Mouse (Mus musculus): ENCODE measurements around the gene Cyp3a13.

DNA sequence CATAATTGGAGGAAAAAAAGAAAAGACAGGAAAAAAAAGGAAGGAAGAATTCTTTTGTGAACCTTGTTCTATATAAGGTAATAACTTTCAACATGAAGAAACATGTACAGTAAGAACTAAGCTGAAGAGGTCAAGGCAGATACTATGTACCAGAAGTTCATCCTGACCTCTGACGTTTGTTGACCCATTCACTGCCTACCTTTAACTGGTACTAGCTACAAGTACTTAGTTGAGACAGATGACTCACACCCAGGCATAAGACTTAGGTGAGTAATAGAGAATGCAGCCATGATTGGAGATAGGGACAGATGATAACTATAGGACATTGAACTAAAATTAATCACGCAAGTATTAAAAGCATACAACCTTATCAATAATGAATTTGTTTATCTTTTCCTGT lies 15.1 kb upstream of the Cyp3a13 start:
- TF ChIP-seq CTCF (IDR thresholded peaks at IDR 0.05; ENCODE audit: low read depth) (no peak), EP300 (optimal IDR thresholded peaks at IDR 0.05) (no peak)
